Mouse (Mus musculus): ENCODE measurements around the gene Atxn10. TPM values are rescaled to one million over a fixed set of nuclear protein-coding genes. Genes with fewer than 3 reads are reported as not detected.
A peak's percentile ranks its signal among the peaks of the same experiment; 100 is the strongest.

Atxn10 gene
- polyA plus RNA-seq, 1 experiment from 2014 or later, result 345 TPM

DNA sequence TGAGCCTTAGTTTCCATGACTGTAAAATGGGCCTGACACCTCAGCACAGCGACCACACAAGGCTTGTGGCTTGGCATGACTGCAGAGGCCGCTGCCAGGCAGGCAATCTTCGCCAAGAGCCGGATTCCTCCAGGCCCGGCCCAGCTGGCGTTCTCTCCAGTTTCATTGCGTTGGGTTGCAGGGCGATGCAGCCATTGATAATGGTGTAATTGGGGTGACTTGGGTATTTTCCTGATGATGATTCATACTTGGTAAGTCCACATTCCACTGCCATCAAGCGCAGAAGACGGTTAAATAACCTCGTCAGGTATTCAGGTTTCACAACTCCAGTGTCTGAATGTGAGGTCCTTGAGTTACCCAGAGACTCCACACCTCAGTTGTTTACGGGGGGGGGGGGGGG, 143.3 kb downstream of the Atxn10 start:
- Histone ChIP-seq H3K27ac (no peak overlapping the region), H3K4me2 (replicated peaks) (no peak overlapping the region), H3K9ac (no peak overlapping the region), H3K27me3 (no peaks in the 10 kb centered on the region), H3K9me3 (no peaks in the 10 kb centered on the region), H3K4me3 (no peak overlapping the region), H3K4me1 (no peaks in the 10 kb centered on the region), H3K36me3 (no peaks in the 10 kb centered on the region)
- ATAC-seq (ENCODE audit: insufficient number of reproducible peaks, insufficient read depth, low FRiP score, low TSS enrichment), result no peak
- WGBS, result 83% methylated on average over 12 of the region's 12 CpGs

- Histone ChIP-seq H3K9ac (no peak overlapping the region), H3K27ac (no peak overlapping the region), H3K27me3 (no peaks in the 10 kb centered on the region), H3K36me3 (no peaks in the 10 kb centered on the region), H3K4me2 (replicated peaks) (no peak overlapping the region), H3K4me3 (no peak overlapping the region), H3K4me1 (no peaks in the 10 kb centered on the region), H3K9me3 (no peaks in the 10 kb centered on the region)
- 38% methylated on average over 5 of the region's 5 CpGs for WGBS
- no peak for ATAC-seq (ENCODE audit: insufficient number of reproducible peaks, insufficient read depth, low FRiP score, low TSS enrichment)
Observed at GRCm38 (mm10) chr15:85479919-85480318, 143.9 kb downstream of the Atxn10 start.

DNA sequence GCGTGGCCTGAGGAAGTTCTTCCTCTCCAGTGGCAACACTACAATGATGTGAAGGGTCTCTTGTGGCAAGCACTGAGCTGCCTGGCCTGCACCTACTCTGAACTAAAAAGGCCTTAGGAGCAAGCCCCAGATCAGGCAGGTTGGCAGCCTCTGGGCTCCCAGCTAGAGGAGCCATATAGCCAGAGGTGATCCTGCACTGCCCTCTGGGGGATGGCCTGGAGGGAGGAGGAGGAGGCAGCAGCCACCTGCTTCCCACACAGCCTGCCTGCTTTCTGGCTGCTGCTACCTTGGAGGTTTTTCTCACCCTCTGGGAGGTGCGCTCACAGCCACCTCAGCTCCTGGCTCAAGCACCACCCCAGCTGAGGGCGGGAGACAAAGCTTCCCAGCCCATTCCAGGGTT, 144.6 kb downstream of the Atxn10 start:
- H3K4me1 ChIP-seq, result no peaks in the 10 kb centered on the region
- no peak overlapping the region for H3K4me2 ChIP-seq (replicated peaks)
- H3K9ac ChIP-seq, result no peak overlapping the region
- H3K4me3 ChIP-seq, result no peak overlapping the region
- H3K27me3 ChIP-seq, result no peaks in the 10 kb centered on the region
- WGBS, result 29% methylated on average over 3 of the region's 3 CpGs
- no peak overlapping the region for H3K27ac ChIP-seq
- peak; percentile 58; the same call in 1 of the 2 replicates for ATAC-seq (ENCODE audit: insufficient number of reproducible peaks, insufficient read depth, low FRiP score, low TSS enrichment)
- H3K9me3 ChIP-seq, result no peaks in the 10 kb centered on the region
- no peaks in the 10 kb centered on the region for H3K36me3 ChIP-seq

GRCm38 (mm10) chr15:85488900-85489299, 152.9 kb downstream of the Atxn10 start:
- H3K4me2 ChIP-seq (replicated peaks), result no peak overlapping the region
- H3K9ac ChIP-seq, result no peak overlapping the region
- 78% methylated on average over 10 of the region's 10 CpGs for WGBS
- no peak overlapping the region for H3K27ac ChIP-seq
- ATAC-seq (ENCODE audit: insufficient number of reproducible peaks, insufficient read depth, low FRiP score, low TSS enrichment), result no peak
- H3K4me3 ChIP-seq, result no peak overlapping the region
- H3K27me3 ChIP-seq, result peaks cover 3% of the 10 kb centered on the region
- no peaks in the 10 kb centered on the region for H3K4me1 ChIP-seq
- no peaks in the 10 kb centered on the region for H3K36me3 ChIP-seq
- no peaks in the 10 kb centered on the region for H3K9me3 ChIP-seq

DNA sequence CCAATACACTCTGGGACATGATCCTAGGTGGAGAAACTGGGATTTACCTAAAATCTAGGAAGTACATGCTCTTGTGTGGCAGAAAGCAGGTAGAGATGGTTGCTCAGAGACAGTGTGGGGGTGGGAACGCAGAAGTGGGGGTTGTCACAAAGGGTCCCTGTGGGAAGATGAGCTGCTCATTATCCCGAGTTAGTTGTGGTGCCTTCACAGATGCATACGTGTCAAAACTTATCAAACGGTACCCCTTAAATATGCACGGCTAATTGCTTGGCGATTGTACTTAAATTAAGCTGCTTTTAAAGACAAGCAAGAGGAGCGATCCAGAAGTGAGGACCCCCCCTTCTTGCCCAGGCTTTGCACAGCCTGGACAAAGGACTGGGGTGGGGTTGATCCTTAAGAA, 153.7 kb downstream of the Atxn10 start:
- Histone ChIP-seq H3K9ac (no peak overlapping the region), H3K4me2 (replicated peaks) (no peak overlapping the region), H3K27ac (no peak overlapping the region), H3K36me3 (no peaks in the 10 kb centered on the region), H3K27me3 (peaks cover 7% of the 10 kb centered on the region), H3K9me3 (no peaks in the 10 kb centered on the region), H3K4me1 (0 out of 2 replicates have a peak, but pooled peaks cover 6% of the 10 kb centered on the region), H3K4me3 (no peak overlapping the region)
- no peak for ATAC-seq (ENCODE audit: insufficient number of reproducible peaks, insufficient read depth, low FRiP score, low TSS enrichment)
- WGBS, result 78% methylated on average over 7 of the region's 7 CpGs

DNA sequence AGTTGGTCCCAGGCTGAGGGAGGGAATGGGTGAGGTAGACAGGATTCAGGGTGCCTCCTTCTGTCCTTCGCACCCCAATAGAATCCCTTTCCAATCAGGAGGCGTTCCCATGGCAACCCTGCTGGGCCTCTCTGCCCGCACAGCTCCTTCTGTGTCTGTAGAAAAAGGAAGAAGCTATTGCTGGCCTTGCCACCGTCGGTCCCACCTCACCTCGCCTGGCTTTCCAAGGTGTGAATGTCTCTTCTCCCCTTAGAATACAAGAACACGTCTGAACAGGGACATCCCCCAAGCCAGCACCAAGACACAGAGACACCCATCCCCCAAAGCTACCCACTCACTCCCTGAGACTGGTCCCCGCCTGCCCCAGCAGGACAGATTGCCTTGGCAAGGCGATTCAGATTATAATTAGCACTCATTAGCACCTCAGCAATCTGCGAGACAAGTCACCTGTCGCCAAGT, 158.1 kb downstream of the Atxn10 start:
- Histone ChIP-seq H3K27ac (no peak overlapping the region), H3K36me3 (no peaks in the 10 kb centered on the region), H3K4me2 (replicated peaks) (no peak overlapping the region), H3K9ac (no peak overlapping the region), H3K4me3 (no peak overlapping the region), H3K9me3 (no peaks in the 10 kb centered on the region), H3K27me3 (peaks cover 7% of the 10 kb centered on the region), H3K4me1 (peaks cover 13% of the 10 kb centered on the region; the same call in 1 of the 2 replicates)
- ATAC-seq (ENCODE audit: insufficient number of reproducible peaks, insufficient read depth, low FRiP score, low TSS enrichment), result no peak
- WGBS, result 9% methylated on average over 11 of the region's 11 CpGs

- Histone ChIP-seq H3K27me3 (peaks cover 4% of the 10 kb centered on the region; the same call in 1 of the 2 replicates), H3K36me3 (no peaks in the 10 kb centered on the region), H3K4me2 (replicated peaks) (no peak overlapping the region), H3K9me3 (no peaks in the 10 kb centered on the region), H3K27ac (no peak overlapping the region), H3K4me1 (peaks cover 13% of the 10 kb centered on the region; the same call in 1 of the 2 replicates), H3K9ac (no peak overlapping the region), H3K4me3 (no peak overlapping the region)
- ATAC-seq (ENCODE audit: insufficient number of reproducible peaks, insufficient read depth, low FRiP score, low TSS enrichment), result no peak
- WGBS, result 84% methylated on average over 4 of the region's 4 CpGs
Observed at GRCm38 (mm10) chr15:85497548-85497947, 161.5 kb downstream of the Atxn10 start.

GRCm38 (mm10) chr15:85497981-85498475, 162.0 kb downstream of the Atxn10 start:
- Histone ChIP-seq H3K27ac (no peak overlapping the region), H3K27me3 (peaks cover 4% of the 10 kb centered on the region; the same call in 1 of the 2 replicates), H3K36me3 (no peaks in the 10 kb centered on the region), H3K9me3 (no peaks in the 10 kb centered on the region), H3K9ac (no peak overlapping the region), H3K4me3 (no peak overlapping the region), H3K4me2 (replicated peaks) (no peak overlapping the region), H3K4me1 (peaks cover 13% of the 10 kb centered on the region; the same call in 1 of the 2 replicates)
- 46% methylated on average over 10 of the region's 10 CpGs for WGBS
- ATAC-seq (ENCODE audit: insufficient number of reproducible peaks, insufficient read depth, low FRiP score, low TSS enrichment), result peak; percentile 54; the same call in 1 of the 2 replicates

GRCm38 (mm10) chr15:85500267-85500666, 164.2 kb downstream of the Atxn10 start:
- no peak for ATAC-seq (ENCODE audit: insufficient number of reproducible peaks, insufficient read depth, low FRiP score, low TSS enrichment)
- no peak overlapping the region for H3K27ac ChIP-seq
- no peak overlapping the region for H3K9ac ChIP-seq
- no peak overlapping the region for H3K4me3 ChIP-seq
- no peaks in the 10 kb centered on the region for H3K36me3 ChIP-seq
- no peaks in the 10 kb centered on the region for H3K9me3 ChIP-seq
- H3K27me3 ChIP-seq, result no peaks in the 10 kb centered on the region
- 84% methylated on average over 10 of the region's 10 CpGs for WGBS
- peaks cover 4% of the 10 kb centered on the region; the same call in 1 of the 2 replicates for H3K4me1 ChIP-seq
- no peak overlapping the region for H3K4me2 ChIP-seq (replicated peaks)

DNA sequence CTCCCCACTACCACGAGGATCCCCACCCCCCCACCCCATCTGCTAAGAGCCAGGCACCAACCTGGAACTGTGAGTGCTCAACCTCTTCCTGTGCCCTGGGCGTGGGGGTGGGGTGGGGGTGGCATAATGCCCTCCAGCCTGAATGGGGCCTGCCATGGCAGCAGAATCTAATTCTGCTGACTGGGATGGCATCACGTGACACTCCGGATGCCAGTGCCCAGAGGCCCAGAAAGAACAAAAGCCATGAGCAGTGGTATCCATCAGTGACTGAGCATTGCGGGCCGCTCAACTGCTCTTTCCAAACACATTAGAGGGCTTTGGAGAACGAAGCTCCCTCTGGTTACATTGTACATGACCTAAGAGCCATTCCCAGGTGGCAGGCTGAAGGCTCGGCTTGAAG, 167.1 kb downstream of the Atxn10 start, which contains the start of gene 7530416G11Rik:
7530416G11Rik (minus strand) TSS at position 101 of the 400 bp plus-strand sequence.
- no peaks in the 10 kb centered on the region for H3K9me3 ChIP-seq
- no peak for ATAC-seq (ENCODE audit: insufficient number of reproducible peaks, insufficient read depth, low FRiP score, low TSS enrichment)
- no peak within 1 kb of the TSS for H3K4me2 ChIP-seq (replicated peaks)
- WGBS, result 82% methylated on average over 8 of the region's 8 CpGs
- no peak within 1 kb of the TSS for H3K9ac ChIP-seq
- H3K4me3 ChIP-seq, result no peak within 1 kb of the TSS
- H3K36me3 ChIP-seq, result no peaks in the 10 kb centered on the region
- no peak within 1 kb of the TSS for H3K27ac ChIP-seq
- peaks cover 7% of the 10 kb centered on the region; the same call in 1 of the 2 replicates for H3K4me1 ChIP-seq
- no peaks in the 10 kb centered on the region for H3K27me3 ChIP-seq

- 52% methylated on average over 14 of the region's 14 CpGs for WGBS
- ATAC-seq (ENCODE audit: insufficient number of reproducible peaks, insufficient read depth, low FRiP score, low TSS enrichment), result no peak
- H3K27ac ChIP-seq, result no peak overlapping the region
Observed at GRCm38 (mm10) chr15:85505118-85505925, 169.3 kb downstream of the Atxn10 start.

DNA sequence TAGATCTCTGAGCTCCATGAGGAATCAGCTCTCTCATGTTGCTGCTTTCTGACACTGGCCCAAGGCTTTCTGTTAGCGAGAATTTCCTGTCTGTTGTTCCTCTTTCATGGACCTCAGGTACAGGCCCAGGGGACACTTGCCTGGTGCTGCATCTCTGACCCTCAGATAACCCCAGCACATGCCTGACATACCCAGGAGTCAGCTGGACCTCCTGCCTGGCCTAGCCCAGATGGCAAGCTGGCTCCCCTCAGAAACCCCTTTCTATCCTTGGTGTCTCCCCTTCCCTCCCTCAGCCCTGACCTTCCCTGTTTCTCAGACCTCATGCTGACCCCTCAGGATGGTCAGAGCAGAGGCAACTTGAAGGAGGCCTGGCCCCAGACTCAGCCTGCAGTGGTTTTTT, 170.6 kb downstream of the Atxn10 start:
- Histone ChIP-seq H3K9ac (no peak overlapping the region), H3K36me3 (no peaks in the 10 kb centered on the region), H3K27me3 (no peaks in the 10 kb centered on the region), H3K4me2 (replicated peaks) (no peak overlapping the region), H3K4me1 (peaks cover 9% of the 10 kb centered on the region; the same call in 1 of the 2 replicates), H3K9me3 (no peaks in the 10 kb centered on the region), H3K4me3 (no peak overlapping the region), H3K27ac (no peak overlapping the region)
- ATAC-seq (ENCODE audit: insufficient number of reproducible peaks, insufficient read depth, low FRiP score, low TSS enrichment), result no peak
- 42% methylated on average over 1 of the region's 1 CpGs for WGBS

More at GRCm38 (mm10) chr15:85505118-85505925, 169.3 kb downstream of the Atxn10 start:
- Histone ChIP-seq H3K9ac (no peak overlapping the region), H3K9me3 (no peaks in the 10 kb centered on the region), H3K4me2 (replicated peaks) (no peak overlapping the region), H3K36me3 (no peaks in the 10 kb centered on the region), H3K4me1 (peaks cover 9% of the 10 kb centered on the region; the same call in 1 of the 2 replicates), H3K27me3 (no peaks in the 10 kb centered on the region), H3K4me3 (no peak overlapping the region)
